ENCODE assay signal across 16 mouse cellular contexts in genomic region chr2:66177886-66178847, GRCm38 (mm10). TPM values are rescaled to one million over a fixed set of nuclear protein-coding genes. Genes with fewer than 3 reads are reported as not detected.
DNase-seq lines count a peak whose midpoint lies in the region; ATAC-seq lines count a peak whose summit lies in the region.
"Had no signal": no experiment of that assay in that cellular context is flagged by ENCODE, and none has a peak within 500 bp of the region (broad histone marks: within the 10 kb centered on the region; RNA-seq: fewer than 3 reads in every experiment).

No protein-coding gene starts in this region.

- peak overlapping the region; percentile 18; the same call in 1 of the 2 replicates for H3K9ac ChIP-seq in midbrain, embryonic 15.5 days
- H3K9ac ChIP-seq in heart, embryonic 11.5 days (ENCODE audit: low read depth, low read length), result no peak overlapping the region
- H3K9ac ChIP-seq: intestine, embryonic 15.5 days; lung, embryonic 14.5 days had no signal

- ATAC-seq in midbrain, embryonic 15.5 days (replicated peaks), result peak; percentile 89
- ATAC-seq in inflammation-experienced regulatory T-cells, adult 6 months, result no peak
- ATAC-seq in heart, embryonic 11.5 days (replicated peaks; ENCODE audit: insufficient number of reproducible peaks, low FRiP score, low TSS enrichment), result no peak
- ATAC-seq: intestine, embryonic 15.5 days had no signal

- H3K4me1 ChIP-seq in hindbrain, embryonic 10.5 days (replicated peaks), result peaks cover 38% of the 10 kb centered on the region
- H3K4me1 ChIP-seq in midbrain, embryonic 15.5 days, result peaks cover 33% of the 10 kb centered on the region
- H3K4me1 ChIP-seq in heart, embryonic 11.5 days (ENCODE audit: control insufficient read depth, insufficient read depth, low read length), result no peaks in the 10 kb centered on the region
- H3K4me1 ChIP-seq: intestine, embryonic 15.5 days had no signal

- no peaks in the 10 kb centered on the region for H3K27me3 ChIP-seq in hindbrain, embryonic 10.5 days (ENCODE audit: insufficient read depth, poor library complexity, severe bottlenecking)
- no peaks in the 10 kb centered on the region for H3K27me3 ChIP-seq in midbrain, embryonic 15.5 days (replicated peaks)
- no peaks in the 10 kb centered on the region for H3K27me3 ChIP-seq in heart, embryonic 11.5 days (ENCODE audit: control insufficient read depth, insufficient read depth, low read length)
- H3K27me3 ChIP-seq: intestine, embryonic 15.5 days had no signal

- H3K9me3 ChIP-seq in hindbrain, embryonic 10.5 days, result no peaks in the 10 kb centered on the region
- H3K9me3 ChIP-seq in midbrain, embryonic 15.5 days, result no peaks in the 10 kb centered on the region
- no peaks in the 10 kb centered on the region for H3K9me3 ChIP-seq in heart, embryonic 11.5 days (replicated peaks; ENCODE audit: control insufficient read depth, low read length)
- H3K9me3 ChIP-seq: intestine, embryonic 15.5 days had no signal

- 37% methylated on average over 9 of the region's 9 CpGs for WGBS in hindbrain, embryonic 10.5 days
- 13% methylated on average over 9 of the region's 9 CpGs for WGBS in midbrain, embryonic 15.5 days
- 78% methylated on average over 9 of the region's 9 CpGs for whole genome bisulfite sequencing in heart, embryonic 11.5 days (ENCODE audit: insufficient replicate concordance)

- peaks cover 5% of the 10 kb centered on the region; the same call in 1 of the 2 replicates for H3K36me3 ChIP-seq in hindbrain, embryonic 10.5 days
- no peaks in the 10 kb centered on the region for H3K36me3 ChIP-seq in midbrain, embryonic 15.5 days (replicated peaks)
- H3K36me3 ChIP-seq in heart, embryonic 11.5 days (ENCODE audit: control insufficient read depth, insufficient read depth, low read length), result no peaks in the 10 kb centered on the region
- H3K36me3 ChIP-seq: G1E; intestine, embryonic 15.5 days had no signal

- H3K4me2 ChIP-seq in midbrain, embryonic 15.5 days, result peak overlapping the region; percentile 44
- no peak overlapping the region for H3K4me2 ChIP-seq in heart, embryonic 11.5 days
- H3K4me2 ChIP-seq: intestine, embryonic 15.5 days; lung, embryonic 14.5 days had no signal

- H3K4me3 ChIP-seq in hindbrain, embryonic 10.5 days, result peak overlapping the region; percentile 35
- peak overlapping the region; percentile 12; the same call in 1 of the 2 replicates for H3K4me3 ChIP-seq in midbrain, embryonic 15.5 days
- H3K4me3 ChIP-seq in heart, embryonic 11.5 days (ENCODE audit: low read depth, low read length), result no peak overlapping the region
- H3K4me3 ChIP-seq: heart, adult 2 months; intestine, embryonic 15.5 days; myocyte had no signal

- peak; percentile 41 to 60 for DNase-seq in cerebellum, postnatal 10 days
- DNase-seq in cerebellum, adult 11-12 months, result no peak
- peak; percentile 78 for DNase-seq in embryo, embryonic 10.5 days (ENCODE audit: low spot score)
- DNase-seq in hindbrain, embryonic 10.5 days (ENCODE audit: low spot score), result peak; percentile 58
- no peak for DNase-seq in adrenal gland, adult 8-10 months
- DNase-seq: adrenal gland, adult 2 months; cerebellum, adult 2 months; heart, adult 2 months; lung, embryonic 14.5 days; thymus, postnatal 4 days had no signal

- peak overlapping the region; percentile 81 for H3K27ac ChIP-seq in hindbrain, embryonic 10.5 days
- H3K27ac ChIP-seq in midbrain, embryonic 15.5 days, result peak overlapping the region; percentile 87
- no peak overlapping the region for H3K27ac ChIP-seq in heart, embryonic 11.5 days (ENCODE audit: low read depth, low read length)
- H3K27ac ChIP-seq: heart, adult 2 months; intestine, embryonic 15.5 days had no signal

RNA-seq across cellular contexts. Expression of gene Galnt3, which starts 53.4 kb away (rescaled TPM):
- 0.85 and 3.5 TPM in 2 replicates for polyA plus RNA-seq in hindbrain, embryonic 10.5 days (2016; fragmentation: Nextera tagmentation; extraction: Ambion mirVana)
- 1.6 and 2.0 TPM in 2 replicates for polyA plus RNA-seq in midbrain, embryonic 15.5 days (2015; fragmentation: Nextera tagmentation; extraction: Ambion mirVana)
- 1 to 10 TPM in 2 of 3 experiments, not detected in 1; 1.1 to 2.0 TPM for polyA plus RNA-seq in inflammation-experienced regulatory T-cells, adult 6 months (2017; shearing (Covaris generic))
- 0.34 and 0.49 TPM in 2 replicates for polyA plus RNA-seq in heart, embryonic 11.5 days (2014; fragmentation: Nextera tagmentation; extraction: Ambion mirVana)
- 1 to 10 TPM; 1.3 to 3.5 (median 2.5) TPM for total RNA-seq in adrenal gland, adult 8-10 months (2022)
- total RNA-seq: G1E had no signal
- polyA plus RNA-seq: G1E had no signal

Comparison
In these comparisons a context has a peak if more than half of its experiments do, and no peak if none do; other contexts are left out.
1. DNase-seq: peak in cerebellum, postnatal 10 days (2 of 2), embryo, embryonic 10.5 days (single experiment) and hindbrain, embryonic 10.5 days (single experiment); none in cerebellum, adult 11-12 months (single experiment) and adrenal gland, adult 8-10 months (single experiment).